8 mouse cellular contexts compared by ENCODE assay signal in genomic region chr19:37531200-37531845, GRCm38 (mm10). TPM values are rescaled to one million over a fixed set of nuclear protein-coding genes. Genes with fewer than 3 reads are reported as not detected.
DNase-seq lines count a peak whose midpoint lies in the region; ATAC-seq and TF ChIP-seq lines count a peak whose summit lies in the region.

No protein-coding gene starts in this region.

- DNase-seq in embryo, embryonic 10.5 days (ENCODE audit: low spot score): peak; percentile 45
- DNase-seq in embryo, embryonic 9.5 days (ENCODE audit: extremely low spot score): no peak
- DNase-seq in lung, embryonic 14.5 days: peak; percentile 30
- no peak for DNase-seq in lung, adult 18-20 months
- no peak for DNase-seq in retina, embryonic 14.5 days (ENCODE audit: low spot score)
- DNase-seq in heart, postnatal 10 days: no peak

- no peaks in the 10 kb centered on the region for H3K9me3 ChIP-seq in lung, embryonic 14.5 days (ENCODE audit: low read depth, low read length)

- no peak for ATAC-seq in lung, embryonic 14.5 days (ENCODE audit: insufficient read depth)
- peak; percentile 71 for ATAC-seq in erythroblast, adult 5-6 weeks (replicated peaks; ENCODE audit: low FRiP score, poor library complexity, severe bottlenecking)
- ATAC-seq in monocyte, adult 5-6 weeks (replicated peaks; ENCODE audit: insufficient number of reproducible peaks, low FRiP score, low TSS enrichment, poor library complexity, severe bottlenecking): peak; percentile 53; the same call in 1 of the 2 replicates

- no peak overlapping the region for H3K4me3 ChIP-seq in lung, embryonic 14.5 days (ENCODE audit: low read depth, low read length)

- peak; percentile 63 for TF ChIP-seq CTCF in lung, embryonic 14.5 days (IDR thresholded peaks at IDR 0.05; ENCODE audit: low read depth)

- H3K27ac ChIP-seq in lung, embryonic 14.5 days (ENCODE audit: low read depth): no peak overlapping the region

- H3K27me3 ChIP-seq in lung, embryonic 14.5 days (ENCODE audit: insufficient read depth, low read length): no peaks in the 10 kb centered on the region

- intact Hi-C loops in heart, postnatal 10 days (cut with DNase I): no loop called here

- no peak overlapping the region for H3K4me2 ChIP-seq in lung, embryonic 14.5 days

- no peak overlapping the region for H3K9ac ChIP-seq in lung, embryonic 14.5 days

- H3K4me1 ChIP-seq in lung, embryonic 14.5 days (ENCODE audit: insufficient read depth): no peaks in the 10 kb centered on the region

- 61% methylated on average over 7 of the region's 7 CpGs for WGBS in lung, embryonic 14.5 days

- H3K36me3 ChIP-seq in lung, embryonic 14.5 days (ENCODE audit: insufficient read depth): no peaks in the 10 kb centered on the region

RNA-seq across cellular contexts. Expression of gene Exoc6, which starts 18.9 kb away (rescaled TPM):
- 11.6 and 13.2 TPM in 2 replicates for polyA plus RNA-seq in lung, embryonic 14.5 days (2014; fragmentation: Nextera tagmentation; extraction: Ambion mirVana)
- 17.9 and 24.7 TPM in 2 replicates for total RNA-seq in erythroblast, adult 5-6 weeks (2015; ENCODE audit: low replicate concordance)
- 28.0 and 30.0 TPM in 2 replicates for total RNA-seq in erythroblast, adult 5-6 weeks (2017; ENCODE audit: low replicate concordance)
- total RNA-seq in monocyte, adult 5-6 weeks (2017): 70.9 to 85.0 TPM (median 76.3 TPM) in 3 replicates
- total RNA-seq in heart, postnatal 10 days (2021): 10 to 100 TPM; 28.0 to 29.4 TPM

Comparison
In these comparisons a context has a peak if more than half of its experiments do, and no peak if none do; other contexts are left out.
1. DNase-seq: peak in embryo, embryonic 10.5 days (single experiment) and lung, embryonic 14.5 days (single experiment); none in embryo, embryonic 9.5 days (single experiment), lung, adult 18-20 months (0 of 2), retina, embryonic 14.5 days (single experiment) and heart, postnatal 10 days (0 of 2).